ENCODE assay signal across 9 mouse cellular contexts in genomic region chr8:84785756-84786677, GRCm38 (mm10). TPM values are rescaled to one million over a fixed set of nuclear protein-coding genes. Genes with fewer than 3 reads are reported as not detected.
DNase-seq lines count a peak whose midpoint lies in the region; ATAC-seq and TF ChIP-seq lines count a peak whose summit lies in the region.
"Had no signal": no experiment of that assay in that cellular context is flagged by ENCODE, and none has a peak within 500 bp of the region (broad histone marks: within the 10 kb centered on the region; RNA-seq: fewer than 3 reads in every experiment).

No protein-coding gene starts in this region.

- intact Hi-C loops in left cerebral cortex, postnatal 36 days (cut with DNase I): no loop called here

- H3K9me3 ChIP-seq in E14TG2a.4 (ENCODE audit: low read length): no peaks in the 10 kb centered on the region
- no peaks in the 10 kb centered on the region for H3K9me3 ChIP-seq in ES-E14 (ENCODE audit: control insufficient read depth, insufficient read depth, low read depth, low read length)
- no peaks in the 10 kb centered on the region for H3K9me3 ChIP-seq in forebrain, embryonic 14.5 days (replicated peaks; ENCODE audit: control insufficient read depth, low read length)
- H3K9me3 ChIP-seq in hindbrain, embryonic 10.5 days: no peaks in the 10 kb centered on the region
- no peaks in the 10 kb centered on the region for H3K9me3 ChIP-seq in limb, embryonic 14.5 days (ENCODE audit: control insufficient read depth, low read length)

- H3K4me1 ChIP-seq in E14TG2a.4 (replicated peaks; ENCODE audit: low read depth, low read length): peaks cover 45% of the 10 kb centered on the region
- peaks cover 0 to 7% of the 10 kb centered on the region in 2 experiments; a peak in 1 of 4 replicates for H3K4me1 ChIP-seq in ES-E14 (ENCODE audit: control insufficient read depth in 2 of 2, insufficient read depth in 2 of 2, low read length in 2 of 2, poor library complexity in 1 of 2)
- H3K4me1 ChIP-seq in forebrain, embryonic 14.5 days (ENCODE audit: control insufficient read depth, insufficient read depth, low read length): peaks cover 69% of the 10 kb centered on the region
- peaks cover 4% of the 10 kb centered on the region for H3K4me1 ChIP-seq in hindbrain, embryonic 10.5 days (replicated peaks)
- peaks cover 100% of the 10 kb centered on the region for H3K4me1 ChIP-seq in limb, embryonic 14.5 days (ENCODE audit: control insufficient read depth, insufficient read depth, low read length)
- H3K4me1 ChIP-seq in small intestine, adult 2 months (ENCODE audit: control insufficient read depth, insufficient read depth, insufficient read length, low read length): peaks cover 30% of the 10 kb centered on the region

- H3K4me3 ChIP-seq in E14TG2a.4 (replicated peaks; ENCODE audit: low read length): peak overlapping the region; percentile 53
- H3K4me3 ChIP-seq in ES-E14 (ENCODE audit: insufficient read depth in 1 of 2, low read depth in 1 of 2, low read length in 2 of 2, poor library complexity in 1 of 2, severe bottlenecking in 1 of 2): peak overlapping the region; percentile 11 to 39; a peak in 2 of 4 replicates
- peak overlapping the region; percentile 20 for H3K4me3 ChIP-seq in forebrain, embryonic 14.5 days (ENCODE audit: low read depth, low read length)
- no peak overlapping the region for H3K4me3 ChIP-seq in hindbrain, embryonic 10.5 days
- H3K4me3 ChIP-seq in limb, embryonic 14.5 days (replicated peaks; ENCODE audit: low read length): peak overlapping the region; percentile 25
- no peak overlapping the region for H3K4me3 ChIP-seq in small intestine, adult 2 months (ENCODE audit: low read depth, low read length)
- H3K4me3 ChIP-seq: megakaryocyte, embryonic 14.5 days had no signal

- in situ Hi-C loops in ES-E14 (cut with MboI; ENCODE audit: low sequenced_read_pairs in 2 of 2, unreplicated experiment in 2 of 2): no loop called here

- H3K36me3 ChIP-seq in E14TG2a.4 (ENCODE audit: insufficient read depth, low read length) (no peaks in the 10 kb centered on the region), ES-E14 (ENCODE audit: control insufficient read depth, insufficient read depth, low read length, poor library complexity, severe bottlenecking) (no peaks in the 10 kb centered on the region)
- 0 out of 2 replicates have a peak, but pooled peaks cover 2% of the 10 kb centered on the region for H3K36me3 ChIP-seq in forebrain, embryonic 14.5 days (ENCODE audit: control insufficient read depth, insufficient read depth, low read length)
- no peaks in the 10 kb centered on the region for H3K36me3 ChIP-seq in hindbrain, embryonic 10.5 days
- peaks cover 18% of the 10 kb centered on the region; the same call in 1 of the 2 replicates for H3K36me3 ChIP-seq in limb, embryonic 14.5 days (ENCODE audit: control insufficient read depth, insufficient read depth, low read length)
- H3K36me3 ChIP-seq in small intestine, adult 2 months (ENCODE audit: control insufficient read depth, insufficient read depth, low read length): no peaks in the 10 kb centered on the region

- H3K27me3 ChIP-seq in E14TG2a.4 (ENCODE audit: insufficient read depth, low read length): peaks cover 100% of the 10 kb centered on the region
- peaks cover 63% of the 10 kb centered on the region for H3K27me3 ChIP-seq in forebrain, embryonic 14.5 days (replicated peaks; ENCODE audit: control insufficient read depth, insufficient read depth, low read length)
- H3K27me3 ChIP-seq in hindbrain, embryonic 10.5 days (ENCODE audit: insufficient read depth, poor library complexity, severe bottlenecking): peaks cover 100% of the 10 kb centered on the region
- H3K27me3 ChIP-seq in limb, embryonic 14.5 days (ENCODE audit: control insufficient read depth, insufficient read depth, low read length): 0 out of 2 replicates have a peak, but pooled peaks cover 24% of the 10 kb centered on the region
- peaks cover 22% of the 10 kb centered on the region for H3K27me3 ChIP-seq in small intestine, adult 2 months (ENCODE audit: control insufficient read depth, insufficient read depth, low read length)

- no peak overlapping the region for H3K27ac ChIP-seq in ES-E14 (ENCODE audit: insufficient read depth, low read depth, low read length, poor library complexity, severe bottlenecking)
- peak overlapping the region; percentile 78 for H3K27ac ChIP-seq in forebrain, embryonic 14.5 days (ENCODE audit: low read depth, low read length)
- H3K27ac ChIP-seq in hindbrain, embryonic 10.5 days: no peak overlapping the region
- no peak overlapping the region for H3K27ac ChIP-seq in limb, embryonic 14.5 days (replicated peaks; ENCODE audit: low read depth, low read length)
- H3K27ac ChIP-seq in small intestine, adult 2 months (ENCODE audit: insufficient read depth, low read depth, low read length): no peak overlapping the region

- no peak for TF ChIP-seq CTCF in E14TG2a.4 (conservative IDR thresholded peaks at IDR 0.05; ENCODE audit: low read length)
- TF ChIP-seq CTCF in small intestine, adult 2 months (IDR thresholded peaks at IDR 0.05; ENCODE audit: extremely low read depth, insufficient read length, insufficient replicate concordance, low read depth, low read length): peak; percentile 2; the same call in 1 of the 2 replicates

- no peak for ATAC-seq in forebrain, embryonic 14.5 days
- 0 out of 2 replicates have a peak, but pooled peaks have one; percentile 6 for ATAC-seq in limb, embryonic 14.5 days (ENCODE audit: low FRiP score, low read depth)

- peak overlapping the region; percentile 55 for H3K4me2 ChIP-seq in forebrain, embryonic 14.5 days (ENCODE audit: low read length)
- peak overlapping the region; percentile 41 for H3K4me2 ChIP-seq in limb, embryonic 14.5 days (replicated peaks; ENCODE audit: low read depth, low read length, severe bottlenecking)

- no peak for DNase-seq in ES-E14 (ENCODE audit: low read depth, low spot score)
- no peak for DNase-seq in forebrain, embryonic 14.5 days (ENCODE audit: low spot score)
- DNase-seq in hindbrain, embryonic 10.5 days (ENCODE audit: low spot score): peak; percentile 32
- DNase-seq in limb, embryonic 14.5 days (ENCODE audit: low spot score): no peak
- DNase-seq in left cerebral cortex, postnatal 36 days (ENCODE audit: low spot score in 2 of 2): no peak
- no peak for DNase-seq in layer of hippocampus, adult 18-20 months (ENCODE audit: low spot score in 2 of 2)

- H3K9ac ChIP-seq in ES-E14 (ENCODE audit: insufficient read depth, low read depth, low read length, poor library complexity, severe bottlenecking): no peak overlapping the region
- H3K9ac ChIP-seq in forebrain, embryonic 14.5 days (ENCODE audit: low read length): peak overlapping the region; percentile 77
- H3K9ac ChIP-seq in limb, embryonic 14.5 days (ENCODE audit: low read depth, low read length, severe bottlenecking): peak overlapping the region; percentile 38

- TF ChIP-seq POLR2A in limb, embryonic 14.5 days (IDR thresholded peaks at IDR 0.05; ENCODE audit: borderline replicate concordance, extremely low read depth, insufficient read depth, insufficient read length): no peak
- no peak for TF ChIP-seq POLR2A in small intestine, adult 2 months (IDR thresholded peaks at IDR 0.05; ENCODE audit: low read depth, low read length)

- 10% methylated on average over 38 of the region's 38 CpGs for WGBS in forebrain, embryonic 14.5 days
- under 1% methylated on average over 38 of the region's 38 CpGs for WGBS in hindbrain, embryonic 10.5 days
- WGBS in limb, embryonic 14.5 days: 11% methylated on average over 37 of the region's 38 CpGs
- 39% methylated on average over 38 of the region's 38 CpGs for WGBS in small intestine, adult 2 months

TF ChIP-seq in ES-E14, 5 proteins besides CTCF, POLR2A, EP300 and RAD21 (continues in another document):
- TF ChIP-seq HCFC1 (IDR thresholded peaks at IDR 0.05; ENCODE audit: borderline replicate concordance, insufficient read depth, low read length): no peak

RNA-seq across cellular contexts. Expression of gene Nfix, which starts 14.1 kb away (rescaled TPM):
- total RNA-seq in ES-E14 (2012; rRNA removed): 0.58 and 0.89 TPM in 2 replicates
- polyA plus RNA-seq in forebrain, embryonic 14.5 days (2014; fragmentation: Nextera tagmentation; extraction: Ambion mirVana): 237 and 318 TPM in 2 replicates
- 0.07 and 0.29 TPM in 2 replicates for polyA plus RNA-seq in hindbrain, embryonic 10.5 days (2016; fragmentation: Nextera tagmentation; extraction: Ambion mirVana)
- 81.2 and 97.7 TPM in 2 replicates for polyA plus RNA-seq in limb, embryonic 14.5 days (2012; rRNA removed)
- polyA plus RNA-seq in limb, embryonic 14.5 days (2014; fragmentation: Nextera tagmentation; extraction: Ambion mirVana): 100 and 108 TPM in 2 replicates
- polyA plus RNA-seq in small intestine, adult 2 months (2012; rRNA removed): 22.3 and 26.1 TPM in 2 replicates
- total RNA-seq in left cerebral cortex, postnatal 36 days (2021): 100 to 1,000 TPM; 303 to 353 TPM
- 100 to 1,000 TPM; 379 to 429 TPM for total RNA-seq in layer of hippocampus, adult 18-20 months (2021)

RNA-seq across cellular contexts. Expression of gene Dand5, which starts 36.6 kb away (rescaled TPM):
- total RNA-seq in ES-E14 (2012; rRNA removed): 1.0 and 1.4 TPM in 2 replicates
- 8.6 and 9.4 TPM in 2 replicates for polyA plus RNA-seq in forebrain, embryonic 14.5 days (2014; fragmentation: Nextera tagmentation; extraction: Ambion mirVana)
- 3.8 and 5.5 TPM in 2 replicates for polyA plus RNA-seq in hindbrain, embryonic 10.5 days (2016; fragmentation: Nextera tagmentation; extraction: Ambion mirVana)
- polyA plus RNA-seq in limb, embryonic 14.5 days (2012; rRNA removed): 5.7 and 5.9 TPM in 2 replicates
- 6.4 and 6.9 TPM in 2 replicates for polyA plus RNA-seq in limb, embryonic 14.5 days (2014; fragmentation: Nextera tagmentation; extraction: Ambion mirVana)
- 0.98 and 2.1 TPM in 2 replicates for polyA plus RNA-seq in small intestine, adult 2 months (2012; rRNA removed)
- 10 to 100 TPM; 10.3 to 10.9 TPM for total RNA-seq in left cerebral cortex, postnatal 36 days (2021)
- total RNA-seq in layer of hippocampus, adult 18-20 months (2021): 10 to 100 TPM; 10.7 to 10.9 TPM

RNA-seq across cellular contexts. Expression of gene Gadd45gip1, which starts 45.3 kb away (rescaled TPM):
- 24.7 and 30.8 TPM in 2 replicates for total RNA-seq in ES-E14 (2012; rRNA removed)
- polyA plus RNA-seq in forebrain, embryonic 14.5 days (2014; fragmentation: Nextera tagmentation; extraction: Ambion mirVana): 35.2 and 41.3 TPM in 2 replicates
- polyA plus RNA-seq in hindbrain, embryonic 10.5 days (2016; fragmentation: Nextera tagmentation; extraction: Ambion mirVana): 43.7 and 45.8 TPM in 2 replicates
- 39.8 and 45.6 TPM in 2 replicates for polyA plus RNA-seq in limb, embryonic 14.5 days (2012; rRNA removed)
- 43.2 and 44.9 TPM in 2 replicates for polyA plus RNA-seq in limb, embryonic 14.5 days (2014; fragmentation: Nextera tagmentation; extraction: Ambion mirVana)
- polyA plus RNA-seq in small intestine, adult 2 months (2012; rRNA removed): 50.5 and 64.1 TPM in 2 replicates
- total RNA-seq in left cerebral cortex, postnatal 36 days (2021): 10 to 100 TPM; 26.3 to 26.9 TPM
- 10 to 100 TPM; 27.3 to 27.4 TPM for total RNA-seq in layer of hippocampus, adult 18-20 months (2021)

RNA-seq across cellular contexts. Expression of gene Rad23a, which starts 54.4 kb away (rescaled TPM):
- 76.7 and 76.8 TPM in 2 replicates for total RNA-seq in ES-E14 (2012; rRNA removed)
- 87.3 and 88.1 TPM in 2 replicates for polyA plus RNA-seq in forebrain, embryonic 14.5 days (2014; fragmentation: Nextera tagmentation; extraction: Ambion mirVana)
- 115 TPM in 2 replicates for polyA plus RNA-seq in hindbrain, embryonic 10.5 days (2016; fragmentation: Nextera tagmentation; extraction: Ambion mirVana)
- polyA plus RNA-seq in limb, embryonic 14.5 days (2012; rRNA removed): 82.0 and 82.4 TPM in 2 replicates
- 104 and 109 TPM in 2 replicates for polyA plus RNA-seq in limb, embryonic 14.5 days (2014; fragmentation: Nextera tagmentation; extraction: Ambion mirVana)
- 26.4 and 47.5 TPM in 2 replicates for polyA plus RNA-seq in small intestine, adult 2 months (2012; rRNA removed)
- total RNA-seq in left cerebral cortex, postnatal 36 days (2021): 10 to 100 TPM; 77.9 to 78.8 TPM
- 10 to 100 TPM; 63.8 to 77.0 TPM for total RNA-seq in layer of hippocampus, adult 18-20 months (2021)

Comparison
In these comparisons a context has a peak if more than half of its experiments do, and no peak if none do; other contexts are left out.
1. H3K4me3 ChIP-seq: peak in E14TG2a.4 (single experiment), ES-E14 (2 of 2), forebrain, embryonic 14.5 days (single experiment) and limb, embryonic 14.5 days (single experiment); none in hindbrain, embryonic 10.5 days (single experiment) and small intestine, adult 2 months (single experiment).
2. RNA of gene Nfix, which starts 14.1 kb away (polyA plus RNA-seq): 237 to 318 TPM in forebrain, embryonic 14.5 days, 81.2 to 108 TPM in limb, embryonic 14.5 days and 22.3 to 26.1 TPM in small intestine, adult 2 months; 0.07 to 0.29 TPM in hindbrain, embryonic 10.5 days; every median in the first group is over 10 times any median in the second.